Mouse (Mus musculus) hindbrain, embryonic 16.5 days (tissue): ENCODE data around the gene Itsn1. TPM values are rescaled to one million over a fixed set of nuclear protein-coding genes. Genes with fewer than 3 reads are reported as not detected.

Experiments used
- ATAC-seq: fragments of 200-750 bp; cut with Nextera tagmentation; 2 replicates; pipeline ENCODE4 v1.8.0; 2017; ENCODE audit warnings: moderate TSS enrichment, moderate library complexity
- H3K27ac ChIP-seq: fragments of 300-500 bp; sonication (generic); 2 replicates; pipeline ENCODE4 v1.5.1; 2014; ENCODE audit warnings: low read depth, mild to moderate bottlenecking, control low read depth, low read length, moderate library complexity
- H3K27me3 ChIP-seq: fragments of 300-500 bp; sonication (generic); replicated peaks from 2 replicates; pipeline ENCODE4 v1.6.1; 2014; ENCODE audit warnings: low read length; ENCODE audit not compliant: control insufficient read depth, insufficient read depth
- H3K36me3 ChIP-seq: fragments of 300-500 bp; sonication (generic); 2 replicates; pipeline ENCODE4 v1.6.1; 2014; ENCODE audit warnings: mild to moderate bottlenecking, low read length, moderate library complexity, mixed read lengths; ENCODE audit not compliant: control insufficient read depth, insufficient read depth
- H3K4me1 ChIP-seq: fragments of 300-500 bp; sonication (generic); 2 replicates; pipeline ENCODE4 v1.6.1; 2014; ENCODE audit warnings: low read depth, low read length; ENCODE audit not compliant: control insufficient read depth, insufficient read depth
- H3K4me2 ChIP-seq: fragments of 300-500 bp; sonication (generic); 2 replicates; pipeline ENCODE4 v1.6.1; 2014; ENCODE audit warnings: mild to moderate bottlenecking, low read length, control low read depth, moderate library complexity
- H3K4me3 ChIP-seq: fragments of 300-500 bp; sonication (generic); 2 replicates; pipeline ENCODE4 v1.5.1; 2014; ENCODE audit warnings: mild to moderate bottlenecking, low read length, control low read depth, moderate library complexity
- H3K9ac ChIP-seq: fragments of 300-500 bp; sonication (generic); 2 replicates; pipeline ENCODE4 v1.6.1; 2014; ENCODE audit warnings: low read depth, mild to moderate bottlenecking, control low read depth, low read length, moderate library complexity
- H3K9me3 ChIP-seq: fragments of 300-500 bp; sonication (generic); 2 replicates; pipeline ENCODE4 v1.6.1; 2014; ENCODE audit warnings: mild to moderate bottlenecking, low read length, moderate library complexity; ENCODE audit not compliant: control insufficient read depth
- WGBS: fragments of 180-500 bp; shearing (Covaris S2); extraction: QIAGEN DNeasy Blood & Tissue Kit; methylation state at CpG from one replicate; pipeline ENCODE4 v1.1.7; 2014; 5-methylcytosine and 5-hydroxymethylcytosine counted together
- polyA plus RNA-seq: library from polyadenylated mRNA; unstranded; fragments of >200 nt; fragmentation: Nextera tagmentation; extraction: Ambion mirVana; gene quantifications from 2 replicates; pipeline ENCODE4 v1.2.1, GENCODE M21; 2015

Gene Itsn1
- polyA plus RNA-seq, 1 experiment from 2014 or later: 49.6 TPM

GRCm38 (mm10) chr16:91919056-91919455 is 190.0 kb downstream of the Itsn1 start:
- peaks cover 6% of the 10 kb centered on the region for H3K36me3 ChIP-seq
- WGBS: 49% methylated on average over 6 of the region's 6 CpGs
- H3K4me2 ChIP-seq: no peak overlapping the region
- ATAC-seq: no peak
- H3K4me1 ChIP-seq: no peaks in the 10 kb centered on the region
- H3K4me3 ChIP-seq: no peak overlapping the region
- H3K9ac ChIP-seq: no peak overlapping the region
- H3K27ac ChIP-seq: no peak overlapping the region
- no peaks in the 10 kb centered on the region for H3K9me3 ChIP-seq
- no peaks in the 10 kb centered on the region for H3K27me3 ChIP-seq

- H3K9me3 ChIP-seq: no peaks in the 10 kb centered on the region
- H3K27ac ChIP-seq: no peak overlapping the region
- no peak overlapping the region for H3K4me3 ChIP-seq
- 93% methylated on average over 11 of the region's 11 CpGs for WGBS
- H3K27me3 ChIP-seq: no peaks in the 10 kb centered on the region
- H3K36me3 ChIP-seq: peaks cover 28% of the 10 kb centered on the region
- no peak overlapping the region for H3K4me2 ChIP-seq
- ATAC-seq: no peak
- H3K4me1 ChIP-seq: no peaks in the 10 kb centered on the region
- no peak overlapping the region for H3K9ac ChIP-seq
Observed at GRCm38 (mm10) chr16:91921340-91921739, 192.3 kb downstream of the Itsn1 start.

GRCm38 (mm10) chr16:91922939-91923338 is 193.9 kb downstream of the Itsn1 start:
- Histone ChIP-seq H3K4me3 (no peak overlapping the region), H3K36me3 (peaks cover 44% of the 10 kb centered on the region), H3K9ac (no peak overlapping the region), H3K4me1 (no peaks in the 10 kb centered on the region), H3K4me2 (no peak overlapping the region), H3K27me3 (no peaks in the 10 kb centered on the region), H3K27ac (no peak overlapping the region), H3K9me3 (no peaks in the 10 kb centered on the region)
- no peak for ATAC-seq
- WGBS: 80% methylated on average over 8 of the region's 8 CpGs

DNA sequence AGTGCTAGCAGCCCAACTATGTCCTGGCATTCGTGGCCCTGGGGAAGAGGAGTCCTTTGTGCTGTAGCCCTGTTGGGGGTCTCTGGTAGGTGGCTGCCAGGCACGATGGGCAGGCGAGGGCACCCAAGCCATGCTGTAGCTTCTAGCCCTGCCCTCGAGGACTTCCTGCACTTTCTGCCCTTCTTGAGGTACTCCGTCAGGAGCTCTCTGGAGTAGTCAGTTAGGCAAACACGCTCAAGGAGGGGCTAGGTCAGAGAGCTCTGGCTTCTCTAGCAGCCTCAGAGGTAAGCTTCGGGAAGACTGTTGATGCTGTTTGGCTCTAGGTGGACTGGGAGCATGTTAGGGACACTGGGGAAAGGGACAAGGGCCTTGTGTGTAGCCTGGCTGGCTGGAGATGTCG is 195.3 kb downstream of the Itsn1 start:
- H3K9me3 ChIP-seq: no peaks in the 10 kb centered on the region
- H3K36me3 ChIP-seq: peaks cover 57% of the 10 kb centered on the region
- H3K4me3 ChIP-seq: no peak overlapping the region

DNA sequence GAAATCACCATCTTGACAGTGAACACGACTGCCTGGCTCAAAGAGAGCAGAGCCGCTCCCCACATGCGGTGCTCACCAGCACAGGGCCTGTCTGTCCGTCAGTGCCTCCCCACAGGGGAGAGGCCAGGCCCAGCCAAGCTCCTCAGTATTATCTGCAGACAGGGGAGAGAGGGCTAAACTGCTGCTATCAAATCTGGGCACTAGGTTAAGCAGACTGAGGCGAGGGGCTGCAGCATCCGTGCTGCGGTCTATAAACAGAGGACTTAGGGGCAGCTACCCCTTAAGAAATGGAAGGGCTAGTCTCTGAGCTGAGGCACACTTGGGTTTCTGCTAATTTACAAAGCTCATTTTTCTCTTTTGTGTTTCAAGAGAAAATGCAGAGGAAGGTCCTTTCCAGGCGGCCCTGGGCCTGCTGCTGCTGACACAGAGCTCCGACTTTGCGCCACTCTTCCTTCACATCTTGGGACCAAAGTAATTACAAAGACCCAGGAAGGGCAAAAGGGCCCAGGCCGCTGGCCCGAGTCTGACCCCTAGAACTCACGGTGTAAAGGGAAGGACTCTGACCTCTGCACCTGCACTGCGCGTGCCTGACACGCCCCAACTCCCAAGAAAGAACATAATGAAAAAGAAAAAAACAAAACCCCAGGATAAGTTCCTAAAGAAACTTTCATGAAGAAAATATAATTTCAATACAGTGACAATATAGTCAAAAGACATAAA is 199.0 kb downstream of the Itsn1 start:
- ATAC-seq: no peak
- Histone ChIP-seq H3K4me1 (peaks cover 9% of the 10 kb centered on the region), H3K36me3 (peaks cover 56% of the 10 kb centered on the region), H3K27ac (no peak overlapping the region), H3K27me3 (no peaks in the 10 kb centered on the region), H3K4me2 (no peak overlapping the region), H3K4me3 (no peak overlapping the region), H3K9me3 (no peaks in the 10 kb centered on the region), H3K9ac (no peak overlapping the region)
- 84% methylated on average over 16 of the region's 16 CpGs for WGBS

More for the DNA sequence above, 195.3 kb downstream of the Itsn1 start:
- WGBS: 85% methylated on average over 8 of the region's 8 CpGs
- Histone ChIP-seq H3K4me2 (no peak overlapping the region), H3K9ac (no peak overlapping the region), H3K4me1 (no peaks in the 10 kb centered on the region), H3K27ac (no peak overlapping the region), H3K27me3 (no peaks in the 10 kb centered on the region)
- ATAC-seq: no peak

DNA sequence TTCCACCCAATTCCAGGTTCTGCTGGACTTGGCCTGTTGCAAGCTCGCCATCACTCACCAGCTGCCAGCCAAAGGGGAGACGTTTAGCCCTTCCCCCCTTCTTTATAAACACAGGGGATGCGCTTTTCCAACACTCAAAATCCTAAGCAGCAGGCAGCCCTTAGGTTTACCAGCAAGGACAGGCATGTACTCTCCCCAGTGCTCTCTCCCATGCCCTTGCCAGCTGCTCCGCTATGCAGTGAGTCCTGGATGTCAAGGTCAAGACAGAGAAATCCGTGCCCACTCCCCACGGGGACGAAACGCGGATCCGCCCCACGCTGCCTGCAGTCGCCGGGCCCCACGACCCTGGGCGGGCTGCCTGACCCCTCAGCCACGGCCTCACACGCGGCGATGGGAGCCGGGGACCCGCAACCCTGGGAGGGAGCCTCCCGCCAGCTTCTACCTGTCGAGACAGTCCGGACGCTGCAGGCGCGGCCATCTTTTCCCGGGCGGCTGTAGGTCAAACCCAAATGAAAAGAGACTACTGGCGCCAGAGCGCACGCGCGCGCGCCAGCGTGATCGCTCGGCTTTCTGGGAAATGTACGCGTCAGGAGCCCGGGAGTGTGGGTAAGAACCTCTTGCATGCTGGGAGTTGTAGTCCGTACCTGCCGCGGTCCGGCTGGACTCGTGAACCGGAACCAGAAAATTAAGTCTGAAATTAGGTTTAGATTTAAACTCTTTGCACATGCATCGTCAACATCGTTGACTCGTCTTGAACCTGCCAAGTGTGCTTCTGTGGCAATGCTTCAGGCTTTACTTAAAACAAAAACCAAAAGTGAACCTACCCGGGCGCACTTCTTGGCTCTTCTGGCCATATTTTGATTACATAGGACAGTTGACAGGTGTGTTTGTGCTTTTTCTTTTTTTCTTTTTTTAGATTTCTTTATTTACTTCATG is 202.3 kb downstream of the Itsn1 start:
- Histone ChIP-seq H3K9me3 (no peaks in the 10 kb centered on the region), H3K36me3 (peaks cover 31% of the 10 kb centered on the region), H3K4me2 (peak overlapping the region; percentile 77), H3K9ac (peak overlapping the region; percentile 99), H3K27ac (peak overlapping the region; percentile 96), H3K4me3 (peak overlapping the region; percentile 96), H3K27me3 (no peaks in the 10 kb centered on the region), H3K4me1 (peaks cover 9% of the 10 kb centered on the region)
- peak; percentile 94 for ATAC-seq
- WGBS: under 1% methylated on average over 51 of the region's 53 CpGs

GRCm38 (mm10) chr16:91932082-91932690 is 203.1 kb downstream of the Itsn1 start:
- no peak overlapping the region; the same call in 1 of the 2 replicates for H3K9ac ChIP-seq
- H3K4me2 ChIP-seq: peak overlapping the region; percentile 67
- H3K27ac ChIP-seq: no peak overlapping the region
- 56% methylated on average over 8 of the region's 8 CpGs for WGBS
- peaks cover 22% of the 10 kb centered on the region for H3K36me3 ChIP-seq
- H3K4me3 ChIP-seq: peak overlapping the region; percentile 96
- ATAC-seq: no peak
- H3K27me3 ChIP-seq: no peaks in the 10 kb centered on the region
- H3K4me1 ChIP-seq: peaks cover 9% of the 10 kb centered on the region
- H3K9me3 ChIP-seq: no peaks in the 10 kb centered on the region

GRCm38 (mm10) chr16:91932843-91933518 is 203.9 kb downstream of the Itsn1 start:
- Histone ChIP-seq H3K27ac (no peak overlapping the region), H3K4me3 (no peak overlapping the region), H3K36me3 (peaks cover 15% of the 10 kb centered on the region), H3K4me2 (no peak overlapping the region), H3K27me3 (no peaks in the 10 kb centered on the region), H3K9me3 (no peaks in the 10 kb centered on the region), H3K9ac (no peak overlapping the region), H3K4me1 (peaks cover 9% of the 10 kb centered on the region)
- ATAC-seq: no peak
- WGBS: 62% methylated on average over 7 of the region's 10 CpGs
